Mouse (Mus musculus) hindbrain, embryonic 12.5 days (tissue): Measurements from ENCODE around the gene 2310009B15Rik. TPM values are rescaled to one million over a fixed set of nuclear protein-coding genes. Genes with fewer than 3 reads are reported as not detected.

Source experiments
- polyA plus RNA-seq: library from polyadenylated mRNA; unstranded; fragments of >200 nt; fragmentation: Nextera tagmentation; extraction: Ambion mirVana; gene quantifications from 2 replicates; pipeline ENCODE4 v1.2.1, GENCODE M21; 2016

Gene 2310009B15Rik
- polyA plus RNA-seq, 1 experiment from 2014 or later, result 46.2 TPM

Other genes with a start within 250 kb of the 2310009B15Rik start
- gene Nek7, start 236.7 kb downstream of the 2310009B15Rik start, polyA plus RNA-seq, result 23.2 and 24.5 TPM in 2 replicates
- gene Lhx9, start 8.3 kb downstream of the 2310009B15Rik start, polyA plus RNA-seq, result 22.7 and 25.8 TPM in 2 replicates
- 10.9 and 14.3 TPM in 2 replicates for gene Dennd1b, start 106.6 kb upstream of the 2310009B15Rik start, polyA plus RNA-seq